Mouse (Mus musculus): Measurements from ENCODE around the gene Calr3. TPM values are rescaled to one million over a fixed set of nuclear protein-coding genes. Genes with fewer than 3 reads are reported as not detected.

Calr3 gene
- total and polyA plus RNA-seq, 3 experiments: 0.08 to 3.6 (median 0.87) TPM

- Histone ChIP-seq H3K4me1 (ENCODE audit: insufficient read depth, low read depth, low read length) (peaks cover 34% of the 10 kb centered on the region), H3K36me3 (replicated peaks) (peaks cover 61% of the 10 kb centered on the region), H3K4me3 (ENCODE audit: low read depth, low read length) (no peak overlapping the region), H3K9me3 (replicated peaks) (no peaks in the 10 kb centered on the region), H3K27me3 (ENCODE audit: insufficient read depth, low read length) (no peaks in the 10 kb centered on the region)
- DNase-seq (ENCODE audit: low spot score): no peak
- ATAC-seq (ENCODE audit: extremely low read depth, insufficient number of reproducible peaks, low FRiP score, poor library complexity, severe bottlenecking): no peak
- TF ChIP-seq GATA2 (IDR thresholded peaks at IDR 0.05; ENCODE audit: borderline replicate concordance, low read depth, low read length) (no peak), POLR2AphosphoS5 (IDR thresholded peaks at IDR 0.05; ENCODE audit: insufficient replicate concordance, low read depth, low read length) (no peak), CTCF (IDR thresholded peaks at IDR 0.05; ENCODE audit: low read depth, low read length) (no peak), GATA1 (IDR thresholded peaks at IDR 0.05; ENCODE audit: borderline replicate concordance, low read length) (no peak), TAL1 (conservative IDR thresholded peaks at IDR 0.05; ENCODE audit: low read depth, low read length) (no peak)
These were observed 35.8 kb downstream of the Calr3 start for GRCm38 (mm10) chr8:72407878-72408277.

- DNase-seq (ENCODE audit: low spot score) (no peak), ATAC-seq (ENCODE audit: extremely low read depth, insufficient number of reproducible peaks, low FRiP score, poor library complexity, severe bottlenecking) (no peak)
- Histone ChIP-seq H3K36me3 (replicated peaks) (peaks cover 63% of the 10 kb centered on the region), H3K4me3 (ENCODE audit: low read depth, low read length) (no peak overlapping the region), H3K4me1 (ENCODE audit: insufficient read depth, low read depth, low read length) (peaks cover 10% of the 10 kb centered on the region), H3K9me3 (replicated peaks) (no peaks in the 10 kb centered on the region), H3K27me3 (ENCODE audit: insufficient read depth, low read length) (no peaks in the 10 kb centered on the region)
- TF ChIP-seq TAL1 (conservative IDR thresholded peaks at IDR 0.05; ENCODE audit: low read depth, low read length) (no peak), CTCF (IDR thresholded peaks at IDR 0.05; ENCODE audit: low read depth, low read length) (no peak), GATA1 (IDR thresholded peaks at IDR 0.05; ENCODE audit: borderline replicate concordance, low read length) (no peak), GATA2 (IDR thresholded peaks at IDR 0.05; ENCODE audit: borderline replicate concordance, low read depth, low read length) (no peak), POLR2AphosphoS5 (IDR thresholded peaks at IDR 0.05; ENCODE audit: insufficient replicate concordance, low read depth, low read length) (no peak)
These were observed 40.7 kb downstream of the Calr3 start for GRCm38 (mm10) chr8:72402981-72403380.

GRCm38 (mm10) chr8:72401381-72401780 lies 42.3 kb downstream of the Calr3 start:
- TF ChIP-seq POLR2AphosphoS5 (IDR thresholded peaks at IDR 0.05; ENCODE audit: insufficient replicate concordance, low read depth, low read length) (no peak), GATA1 (IDR thresholded peaks at IDR 0.05; ENCODE audit: borderline replicate concordance, low read length) (no peak), TAL1 (conservative IDR thresholded peaks at IDR 0.05; ENCODE audit: low read depth, low read length) (no peak), CTCF (IDR thresholded peaks at IDR 0.05; ENCODE audit: low read depth, low read length) (no peak), GATA2 (IDR thresholded peaks at IDR 0.05; ENCODE audit: borderline replicate concordance, low read depth, low read length) (no peak)
- Histone ChIP-seq H3K4me1 (ENCODE audit: insufficient read depth, low read depth, low read length) (peaks cover 5% of the 10 kb centered on the region; the same call in 1 of the 2 replicates), H3K4me3 (ENCODE audit: low read depth, low read length) (no peak overlapping the region), H3K36me3 (replicated peaks) (peaks cover 73% of the 10 kb centered on the region), H3K9me3 (replicated peaks) (no peaks in the 10 kb centered on the region), H3K27me3 (ENCODE audit: insufficient read depth, low read length) (no peaks in the 10 kb centered on the region)
- ATAC-seq (ENCODE audit: extremely low read depth, insufficient number of reproducible peaks, low FRiP score, poor library complexity, severe bottlenecking): no peak
- DNase-seq (ENCODE audit: low spot score): no peak

GRCm38 (mm10) chr8:72385737-72386136 lies 57.9 kb downstream of the Calr3 start:
- ATAC-seq (ENCODE audit: extremely low read depth, insufficient number of reproducible peaks, low FRiP score, poor library complexity, severe bottlenecking) (no peak), DNase-seq (ENCODE audit: low spot score) (no peak)
- no peaks in the 10 kb centered on the region for H3K27me3 ChIP-seq (ENCODE audit: insufficient read depth, low read length)
- no peaks in the 10 kb centered on the region for H3K9me3 ChIP-seq (replicated peaks)
- peaks cover 98% of the 10 kb centered on the region for H3K36me3 ChIP-seq (replicated peaks)
- no peak overlapping the region for H3K4me3 ChIP-seq (ENCODE audit: low read depth, low read length)
- 0 out of 2 replicates have a peak, but pooled peaks cover 4% of the 10 kb centered on the region for H3K4me1 ChIP-seq (ENCODE audit: insufficient read depth, low read depth, low read length)
- TF ChIP-seq TAL1 (conservative IDR thresholded peaks at IDR 0.05; ENCODE audit: low read depth, low read length): no peak
- TF ChIP-seq GATA1 (IDR thresholded peaks at IDR 0.05; ENCODE audit: borderline replicate concordance, low read length): no peak
- no peak for TF ChIP-seq GATA2 (IDR thresholded peaks at IDR 0.05; ENCODE audit: borderline replicate concordance, low read depth, low read length)
- no peak for TF ChIP-seq POLR2AphosphoS5 (IDR thresholded peaks at IDR 0.05; ENCODE audit: insufficient replicate concordance, low read depth, low read length)
- TF ChIP-seq CTCF (IDR thresholded peaks at IDR 0.05; ENCODE audit: low read depth, low read length): no peak

DNA sequence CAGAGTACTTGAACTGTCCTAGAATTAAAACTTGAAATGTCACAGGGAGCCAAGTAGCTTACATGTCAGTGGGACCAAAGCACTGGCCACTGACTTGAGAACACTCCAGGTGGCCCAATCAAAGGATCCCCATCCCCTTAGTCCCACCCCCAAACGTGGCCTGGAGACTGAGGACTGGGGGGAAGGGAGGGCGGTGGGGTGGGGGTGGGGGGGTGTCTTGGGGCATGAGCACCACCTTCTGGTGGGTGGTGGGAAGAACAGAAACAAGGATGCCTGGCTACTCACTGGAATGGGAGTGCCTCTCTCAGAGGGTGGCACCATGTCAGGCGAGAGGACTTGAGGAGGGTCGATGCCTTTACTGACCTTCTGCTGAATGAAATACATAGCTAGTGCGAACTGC lies 61.3 kb downstream of the Calr3 start:
- no peak for ATAC-seq (ENCODE audit: extremely low read depth, insufficient number of reproducible peaks, low FRiP score, poor library complexity, severe bottlenecking)
- Histone ChIP-seq H3K4me1 (ENCODE audit: insufficient read depth, low read depth, low read length) (0 out of 2 replicates have a peak, but pooled peaks cover 4% of the 10 kb centered on the region), H3K27me3 (ENCODE audit: insufficient read depth, low read length) (no peaks in the 10 kb centered on the region), H3K9me3 (replicated peaks) (no peaks in the 10 kb centered on the region), H3K36me3 (replicated peaks) (peaks cover 99% of the 10 kb centered on the region), H3K4me3 (ENCODE audit: low read depth, low read length) (no peak overlapping the region)
- peak; percentile 14 for DNase-seq (ENCODE audit: low spot score)
- TF ChIP-seq GATA2 (IDR thresholded peaks at IDR 0.05; ENCODE audit: borderline replicate concordance, low read depth, low read length): no peak
- TF ChIP-seq CTCF (IDR thresholded peaks at IDR 0.05; ENCODE audit: low read depth, low read length): no peak
- TF ChIP-seq GATA1 (IDR thresholded peaks at IDR 0.05; ENCODE audit: borderline replicate concordance, low read length): no peak
- no peak for TF ChIP-seq TAL1 (conservative IDR thresholded peaks at IDR 0.05; ENCODE audit: low read depth, low read length)
- no peak for TF ChIP-seq POLR2AphosphoS5 (IDR thresholded peaks at IDR 0.05; ENCODE audit: insufficient replicate concordance, low read depth, low read length)

GRCm38 (mm10) chr8:72380656-72381055 lies 63.0 kb downstream of the Calr3 start:
- Histone ChIP-seq H3K9me3 (replicated peaks) (no peaks in the 10 kb centered on the region), H3K4me3 (ENCODE audit: low read depth, low read length) (no peak overlapping the region), H3K4me1 (ENCODE audit: insufficient read depth, low read depth, low read length) (0 out of 2 replicates have a peak, but pooled peaks cover 4% of the 10 kb centered on the region), H3K36me3 (replicated peaks) (peaks cover 99% of the 10 kb centered on the region), H3K27me3 (ENCODE audit: insufficient read depth, low read length) (no peaks in the 10 kb centered on the region)
- TF ChIP-seq TAL1 (conservative IDR thresholded peaks at IDR 0.05; ENCODE audit: low read depth, low read length) (no peak), POLR2AphosphoS5 (IDR thresholded peaks at IDR 0.05; ENCODE audit: insufficient replicate concordance, low read depth, low read length) (no peak), CTCF (IDR thresholded peaks at IDR 0.05; ENCODE audit: low read depth, low read length) (no peak), GATA2 (IDR thresholded peaks at IDR 0.05; ENCODE audit: borderline replicate concordance, low read depth, low read length) (no peak), GATA1 (IDR thresholded peaks at IDR 0.05; ENCODE audit: borderline replicate concordance, low read length) (no peak)
- no peak for DNase-seq (ENCODE audit: low spot score)
- no peak for ATAC-seq (ENCODE audit: extremely low read depth, insufficient number of reproducible peaks, low FRiP score, poor library complexity, severe bottlenecking)

Measured in G1E (cell line).